Mouse (Mus musculus): ENCODE results near the gene E330017A01Rik. TPM values are rescaled to one million over a fixed set of nuclear protein-coding genes. Genes with fewer than 3 reads are reported as not detected.

Gene E330017A01Rik
- polyA plus RNA-seq, 1 experiment from 2014 or later, result not detected

Other genes with a start within 250 kb of the E330017A01Rik start
- gene Dcbld2, start 230.3 kb downstream of the E330017A01Rik start, polyA plus RNA-seq (2014; fragmentation: Nextera tagmentation; extraction: Ambion mirVana), result 10.1 and 15.3 TPM in 2 replicates
- 8.1 and 9.9 TPM in 2 replicates for gene St3gal6, start 114.5 kb downstream of the E330017A01Rik start, polyA plus RNA-seq (2014; fragmentation: Nextera tagmentation; extraction: Ambion mirVana)
- gene Gm813, start 21.8 kb downstream of the E330017A01Rik start, polyA plus RNA-seq (2014; fragmentation: Nextera tagmentation; extraction: Ambion mirVana), result not detected in 2 replicates
- gene Cpox, start 31.6 kb upstream of the E330017A01Rik start, polyA plus RNA-seq (2014; fragmentation: Nextera tagmentation; extraction: Ambion mirVana), result 21.0 and 22.0 TPM in 2 replicates
- gene Gpr15, start 80.3 kb upstream of the E330017A01Rik start, polyA plus RNA-seq (2014; fragmentation: Nextera tagmentation; extraction: Ambion mirVana), result not detected in 2 replicates
- 143 and 145 TPM in 2 replicates for gene Cldnd1, start 89.2 kb upstream of the E330017A01Rik start, polyA plus RNA-seq (2014; fragmentation: Nextera tagmentation; extraction: Ambion mirVana)
- gene Olfr172, start 124.4 kb upstream of the E330017A01Rik start, polyA plus RNA-seq (2014; fragmentation: Nextera tagmentation; extraction: Ambion mirVana), result not detected in 2 replicates
- gene Olfr173, start 161.5 kb upstream of the E330017A01Rik start, polyA plus RNA-seq (2014; fragmentation: Nextera tagmentation; extraction: Ambion mirVana), result 0.11 TPM in 1 of 2 replicates, not detected in the other
- gene Olfr175-ps1, start 188.0 kb upstream of the E330017A01Rik start, polyA plus RNA-seq (2014; fragmentation: Nextera tagmentation; extraction: Ambion mirVana), result not detected in 2 replicates
- not detected in 2 replicates for gene Olfr177, start 236.0 kb upstream of the E330017A01Rik start, polyA plus RNA-seq (2014; fragmentation: Nextera tagmentation; extraction: Ambion mirVana)